Mouse (Mus musculus) kidney, adult 8-10 months (tissue): Measurements from ENCODE around the gene Farsb.

Experiments
- DNase-seq, 2 experiments: peaks; one replicate each; pipeline ENCODE4 v3.0.0; 2022

Farsb gene

GRCm38 (mm10) chr1:78417154-78417911 is 71.4 kb downstream of the Farsb start:
- DNase-seq, result no peak

- no peak for DNase-seq
Measured at GRCm38 (mm10) chr1:78414421-78414820, 74.3 kb downstream of the Farsb start.

GRCm38 (mm10) chr1:78412668-78413067 is 76.0 kb downstream of the Farsb start:
- DNase-seq, result no peak

- no peak for DNase-seq
Measured at GRCm38 (mm10) chr1:78409396-78409795, 79.3 kb downstream of the Farsb start.

- no peak for DNase-seq
Measured at GRCm38 (mm10) chr1:78401413-78401812, 87.3 kb downstream of the Farsb start.

GRCm38 (mm10) chr1:78399755-78400154 is 88.9 kb downstream of the Farsb start:
- no peak for DNase-seq

- no peak for DNase-seq
Measured at GRCm38 (mm10) chr1:78396320-78396913, 92.3 kb downstream of the Farsb start.

GRCm38 (mm10) chr1:78395737-78396136 is 93.0 kb downstream of the Farsb start:
- no peak for DNase-seq

GRCm38 (mm10) chr1:78395191-78395735 is 93.4 kb downstream of the Farsb start:
- DNase-seq, result no peak

GRCm38 (mm10) chr1:78388848-78389247 is 99.8 kb downstream of the Farsb start:
- DNase-seq, result no peak

- DNase-seq, result no peak
Measured at GRCm38 (mm10) chr1:78387854-78388253, 100.8 kb downstream of the Farsb start.

GRCm38 (mm10) chr1:78380950-78381349 is 107.7 kb downstream of the Farsb start:
- DNase-seq, result no peak

- no peak for DNase-seq
Measured at GRCm38 (mm10) chr1:78375058-78375457, 113.6 kb downstream of the Farsb start.

GRCm38 (mm10) chr1:78373836-78374235 is 114.9 kb downstream of the Farsb start:
- DNase-seq, result no peak

GRCm38 (mm10) chr1:78372316-78372715 is 116.4 kb downstream of the Farsb start:
- no peak for DNase-seq

- DNase-seq, result no peak
Measured at GRCm38 (mm10) chr1:78371569-78372236, 117.0 kb downstream of the Farsb start.

GRCm38 (mm10) chr1:78370121-78370520 is 118.6 kb downstream of the Farsb start:
- no peak for DNase-seq
